Comparison of ENCODE assay signal across 19 mouse cellular contexts in the genomic region with DNA sequence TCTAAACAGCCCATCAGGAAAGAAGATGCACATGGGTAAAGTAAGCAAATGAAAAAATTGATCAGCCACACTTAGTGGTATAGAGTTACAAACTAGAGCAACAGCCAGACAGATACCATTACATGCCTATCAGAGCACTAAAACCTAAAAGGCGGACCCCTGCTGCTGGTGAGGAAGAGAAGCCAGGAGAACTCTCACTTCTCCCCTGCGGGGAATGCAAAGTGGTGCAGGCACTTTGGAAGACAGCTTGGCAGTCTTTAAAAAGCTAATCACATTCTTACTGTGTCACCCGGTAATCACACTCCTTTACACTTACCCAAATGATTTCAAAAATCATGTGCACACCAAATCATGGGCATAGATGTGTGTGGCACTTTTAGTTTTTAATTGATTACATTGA.
DNase-seq lines count a peak whose midpoint lies in the region; ATAC-seq and TF ChIP-seq lines count a peak whose summit lies in the region.
"Had no signal": no experiment of that assay in that cellular context is flagged by ENCODE, and none has a peak within 500 bp of the region (broad histone marks: within the 10 kb centered on the region; RNA-seq: fewer than 3 reads in every experiment).

No protein-coding gene starts in this region.

- ATAC-seq in forebrain, postnatal 0 days: peak; percentile 74
- ATAC-seq in neural tube, embryonic 15.5 days (ENCODE audit: low FRiP score): peak; percentile 21; the same call in 1 of the 2 replicates
- ATAC-seq: lung, postnatal 0 days had no signal

- TF ChIP-seq CTCF in forebrain, postnatal 0 days (IDR thresholded peaks at IDR 0.05; ENCODE audit: low read depth): no peak

- no peak overlapping the region for H3K27ac ChIP-seq in forebrain, postnatal 0 days (ENCODE audit: low read depth, low read length)
- H3K27ac ChIP-seq in neural tube, embryonic 15.5 days (replicated peaks): no peak overlapping the region
- H3K27ac ChIP-seq: embryonic facial prominence, embryonic 15.5 days; liver, embryonic 15.5 days had no signal

- no peaks in the 10 kb centered on the region for H3K36me3 ChIP-seq in forebrain, postnatal 0 days (ENCODE audit: insufficient read depth)
- H3K36me3 ChIP-seq in neural tube, embryonic 15.5 days: no peaks in the 10 kb centered on the region
- H3K36me3 ChIP-seq: embryonic facial prominence, embryonic 15.5 days; liver, embryonic 15.5 days had no signal

- no peaks in the 10 kb centered on the region for H3K9me3 ChIP-seq in forebrain, postnatal 0 days (ENCODE audit: low read length)
- H3K9me3 ChIP-seq in neural tube, embryonic 15.5 days (replicated peaks): no peaks in the 10 kb centered on the region
- H3K9me3 ChIP-seq: embryonic facial prominence, embryonic 15.5 days; liver, embryonic 15.5 days; megakaryocyte, embryonic 14.5 days had no signal

- H3K4me3 ChIP-seq in forebrain, postnatal 0 days (ENCODE audit: low read depth, low read length): no peak overlapping the region
- H3K4me3 ChIP-seq in neural tube, embryonic 15.5 days (replicated peaks): no peak overlapping the region
- H3K4me3 ChIP-seq: embryonic facial prominence, embryonic 15.5 days; liver, embryonic 15.5 days; megakaryocyte, embryonic 14.5 days had no signal

- peak; percentile 41 for DNase-seq in heart, adult 11 months
- no peak for DNase-seq in heart, postnatal 4 days
- peak; percentile 11 for DNase-seq in right cerebral cortex, postnatal 4 days
- DNase-seq in right cerebral cortex, postnatal 10 days (ENCODE audit: low spot score in 2 of 2): no peak
- DNase-seq in forebrain, postnatal 0 days: peak; percentile 34
- DNase-seq in gastrocnemius, adult 18-20 months (ENCODE audit: low spot score): no peak
- no peak for DNase-seq in c-Kit-positive CD71-positive TER-119-positive erythroid progenitor cells, embryonic 14.5 days (ENCODE audit: low spot score)
- DNase-seq: adrenal gland, postnatal 25 days; cerebellum, adult 9-11 months; gastrocnemius, postnatal 25 days; kidney, adult 2 months; kidney, postnatal 4 days; right cerebral cortex, postnatal 25 days; thymus, postnatal 25 days had no signal

- no peaks in the 10 kb centered on the region for H3K4me1 ChIP-seq in forebrain, postnatal 0 days (ENCODE audit: insufficient read depth)
- H3K4me1 ChIP-seq in neural tube, embryonic 15.5 days: no peaks in the 10 kb centered on the region
- H3K4me1 ChIP-seq: embryonic facial prominence, embryonic 15.5 days; liver, embryonic 15.5 days; megakaryocyte, embryonic 14.5 days had no signal

- WGBS in forebrain, postnatal 0 days: 6% methylated on average over 3 of the region's 3 CpGs
- WGBS in neural tube, embryonic 15.5 days: 9% methylated on average over 3 of the region's 3 CpGs

- no peak overlapping the region for H3K4me2 ChIP-seq in forebrain, postnatal 0 days (ENCODE audit: low read depth)
- H3K4me2 ChIP-seq in neural tube, embryonic 15.5 days: no peak overlapping the region
- H3K4me2 ChIP-seq: embryonic facial prominence, embryonic 15.5 days; liver, embryonic 15.5 days had no signal

- no peak overlapping the region for H3K9ac ChIP-seq in forebrain, postnatal 0 days
- no peak overlapping the region for H3K9ac ChIP-seq in neural tube, embryonic 15.5 days (replicated peaks)
- H3K9ac ChIP-seq: embryonic facial prominence, embryonic 15.5 days; liver, embryonic 15.5 days had no signal

- H3K27me3 ChIP-seq in forebrain, postnatal 0 days (ENCODE audit: insufficient read depth, low read length): no peaks in the 10 kb centered on the region
- no peaks in the 10 kb centered on the region for H3K27me3 ChIP-seq in neural tube, embryonic 15.5 days (replicated peaks)
- H3K27me3 ChIP-seq: embryonic facial prominence, embryonic 15.5 days; liver, embryonic 15.5 days; megakaryocyte, embryonic 14.5 days had no signal

Comparison
In these comparisons a context has a peak if more than half of its experiments do, and no peak if none do; other contexts are left out.
1. DNase-seq: peak in heart, adult 11 months (single experiment), right cerebral cortex, postnatal 4 days (single experiment) and forebrain, postnatal 0 days (single experiment); none in heart, postnatal 4 days (single experiment), right cerebral cortex, postnatal 10 days (0 of 2), gastrocnemius, adult 18-20 months (single experiment) and c-Kit-positive CD71-positive TER-119-positive erythroid progenitor cells, embryonic 14.5 days (single experiment).